Comparison of ENCODE assay signal across 7 mouse cellular contexts in genomic region chr4:141286860-141287517, GRCm38 (mm10). TPM values are rescaled to one million over a fixed set of nuclear protein-coding genes. Genes with fewer than 3 reads are reported as not detected.
DNase-seq lines count a peak whose midpoint lies in the region; ATAC-seq and TF ChIP-seq lines count a peak whose summit lies in the region.

No protein-coding gene starts in this region.

- TF ChIP-seq POLR2A in CH12.LX (IDR thresholded peaks at IDR 0.05; ENCODE audit: low read depth, low read length) = no peak

- no peak for TF ChIP-seq RAD21 in CH12.LX (IDR thresholded peaks at IDR 0.05; ENCODE audit: low read depth, low read length)

- no peak for TF ChIP-seq CTCF in CH12.LX (conservative IDR thresholded peaks at IDR 0.05 in 1 of 2, IDR thresholded peaks at IDR 0.05 in 1 of 2; ENCODE audit: low read depth in 2 of 2, low read length in 2 of 2)
- no peak for TF ChIP-seq CTCF in layer of hippocampus, adult 2 months (conservative IDR thresholded peaks at IDR 0.05)

- no peak for TF ChIP-seq EP300 in CH12.LX (IDR thresholded peaks at IDR 0.05; ENCODE audit: low read length)

- H3K4me1 ChIP-seq in CH12.LX (ENCODE audit: control insufficient read depth in 1 of 2, insufficient read depth in 2 of 2) (peaks cover 10 to 36% of the 10 kb centered on the region in 2 experiments), ES-E14 (ENCODE audit: control insufficient read depth in 2 of 2, insufficient read depth in 2 of 2, low read length in 2 of 2, poor library complexity in 1 of 2) (peaks cover 11 to 29% of the 10 kb centered on the region in 2 experiments; a peak in 3 of 4 replicates)
- H3K4me1 ChIP-seq in hindbrain, embryonic 11.5 days (replicated peaks; ENCODE audit: control insufficient read depth, insufficient read depth, low read length) = peaks cover 18% of the 10 kb centered on the region
- H3K4me1 ChIP-seq in liver, embryonic 15.5 days (replicated peaks) = peaks cover 30% of the 10 kb centered on the region

- no peaks in the 10 kb centered on the region for H3K79me2 ChIP-seq in CH12.LX (replicated peaks; ENCODE audit: control insufficient read depth, extremely low read depth, insufficient read depth, poor library complexity, severe bottlenecking)

- no peak overlapping the region for H3K4me3 ChIP-seq in CH12.LX (replicated peaks in 1 of 3; ENCODE audit: low read depth in 2 of 3, low read length in 2 of 3, poor library complexity in 1 of 3)
- H3K4me3 ChIP-seq in ES-E14 (ENCODE audit: insufficient read depth in 1 of 2, low read depth in 1 of 2, low read length in 2 of 2, poor library complexity in 1 of 2, severe bottlenecking in 1 of 2) = peak overlapping the region; percentile 30 to 47; a peak in 3 of 4 replicates
- H3K4me3 ChIP-seq in hindbrain, embryonic 11.5 days (ENCODE audit: low read depth, low read length) = no peak overlapping the region
- no peak overlapping the region; the same call in 1 of the 2 replicates for H3K4me3 ChIP-seq in liver, embryonic 15.5 days (replicated peaks)
- no peak overlapping the region for H3K4me3 ChIP-seq in layer of hippocampus, adult 2 months

- dilution Hi-C loops in CH12.LX (cut with MboI; ENCODE audit: extremely low pct_ligation_motif_present, extremely low pct_unique_long_range_greater_than_20kb, low sequenced_read_pairs) = no loop called here

- no peaks in the 10 kb centered on the region for H3K36me3 ChIP-seq in CH12.LX (replicated peaks in 1 of 2; ENCODE audit: control insufficient read depth in 1 of 2, insufficient read depth in 1 of 2, low read length in 1 of 2)
- H3K36me3 ChIP-seq in ES-E14 (ENCODE audit: control insufficient read depth, insufficient read depth, low read length, poor library complexity, severe bottlenecking) = no peaks in the 10 kb centered on the region
- H3K36me3 ChIP-seq in hindbrain, embryonic 11.5 days (ENCODE audit: control insufficient read depth, insufficient read depth, low read length) = no peaks in the 10 kb centered on the region
- no peaks in the 10 kb centered on the region for H3K36me3 ChIP-seq in liver, embryonic 15.5 days (replicated peaks)

- H3K9me3 ChIP-seq in CH12.LX (replicated peaks; ENCODE audit: low read length) (peaks cover 8% of the 10 kb centered on the region), ES-E14 (ENCODE audit: control insufficient read depth, insufficient read depth, low read depth, low read length) (no peaks in the 10 kb centered on the region)
- H3K9me3 ChIP-seq in hindbrain, embryonic 11.5 days (ENCODE audit: control insufficient read depth, low read length) = no peaks in the 10 kb centered on the region
- no peaks in the 10 kb centered on the region for H3K9me3 ChIP-seq in liver, embryonic 15.5 days (replicated peaks)

- 7% methylated on average over 20 of the region's 20 CpGs for WGBS in hindbrain, embryonic 11.5 days
- WGBS in liver, embryonic 15.5 days (ENCODE audit: insufficient replicate concordance) = 7% methylated on average over 20 of the region's 20 CpGs

- ATAC-seq in hindbrain, embryonic 11.5 days (ENCODE audit: low FRiP score) = no peak
- no peak for ATAC-seq in liver, embryonic 15.5 days (ENCODE audit: insufficient read depth)

- H3K4me2 ChIP-seq in CH12.LX (ENCODE audit: insufficient read depth, low read depth, poor library complexity, severe bottlenecking) = no peak overlapping the region
- peak overlapping the region; percentile 17 for H3K4me2 ChIP-seq in hindbrain, embryonic 11.5 days (replicated peaks; ENCODE audit: low read depth, low read length)
- peak overlapping the region; percentile 41 for H3K4me2 ChIP-seq in liver, embryonic 15.5 days

- H3K9ac ChIP-seq in CH12.LX (ENCODE audit: insufficient read depth, low read depth) (no peak overlapping the region), ES-E14 (ENCODE audit: insufficient read depth, low read depth, low read length, poor library complexity, severe bottlenecking) (peak overlapping the region; percentile 80)
- 0 out of 2 replicates have a peak overlapping the region, but pooled peaks have one; percentile 11 for H3K9ac ChIP-seq in hindbrain, embryonic 11.5 days (ENCODE audit: low read depth, low read length)
- no peak overlapping the region for H3K9ac ChIP-seq in liver, embryonic 15.5 days

- no peak for DNase-seq in CH12.LX (ENCODE audit: extremely low read depth)
- DNase-seq in ES-E14 (ENCODE audit: low read depth, low spot score) = peak; percentile 83
- no peak for DNase-seq in hindbrain, embryonic 11.5 days (ENCODE audit: low spot score)
- peak; percentile 86 for DNase-seq in yolk sac, embryonic 10.5 days (ENCODE audit: low spot score)
- DNase-seq in layer of hippocampus, adult 2 months (ENCODE audit: low spot score in 2 of 2) = no peak
- DNase-seq in right cerebral cortex, adult 18-20 months = no peak

- in situ Hi-C loops in CH12.LX (cut with MboI; ENCODE audit: low pct_ligation_motif_present, low pct_unique_long_range_greater_than_20kb, low sequenced_read_pairs) = no loop called here
- in situ Hi-C loops in ES-E14 (cut with MboI; ENCODE audit: low sequenced_read_pairs in 2 of 2, unreplicated experiment in 2 of 2) = loop anchor here in 1 of 2 experiments (10.0 kb wide), 1 partner anchor 278 kb away; no protein-coding TSS in a partner anchor

- peaks cover 91% of the 10 kb centered on the region for H3K27me3 ChIP-seq in CH12.LX (replicated peaks)
- H3K27me3 ChIP-seq in hindbrain, embryonic 11.5 days (ENCODE audit: control insufficient read depth, insufficient read depth, low read length) = peaks cover 33% of the 10 kb centered on the region
- peaks cover 76% of the 10 kb centered on the region for H3K27me3 ChIP-seq in liver, embryonic 15.5 days

- no peak overlapping the region for H3K27ac ChIP-seq in CH12.LX (ENCODE audit: insufficient read depth, low read depth)
- H3K27ac ChIP-seq in ES-E14 (ENCODE audit: insufficient read depth, low read depth, low read length, poor library complexity, severe bottlenecking) = peak overlapping the region; percentile 99
- H3K27ac ChIP-seq in hindbrain, embryonic 11.5 days (ENCODE audit: low read depth, low read length) = no peak overlapping the region
- no peak overlapping the region for H3K27ac ChIP-seq in liver, embryonic 15.5 days (replicated peaks)
- no peak overlapping the region for H3K27ac ChIP-seq in layer of hippocampus, adult 2 months

TF ChIP-seq in CH12.LX, 34 proteins besides CTCF, POLR2A, EP300 and RAD21:
- TF ChIP-seq MXI1 (IDR thresholded peaks at IDR 0.05; ENCODE audit: low read depth, low read length) (no peak), MAFK (IDR thresholded peaks at IDR 0.05; ENCODE audit: insufficient replicate concordance, low read length) (peak; percentile 92)
TF ChIP-seq in CH12.LX: peak in this region for 1.

TF ChIP-seq in ES-E14, 5 proteins besides CTCF, POLR2A, EP300 and RAD21:
- TF ChIP-seq MAFK (IDR thresholded peaks at IDR 0.05; ENCODE audit: insufficient read depth, low read depth, low read length) (peak; percentile 100), ZNF384 (IDR thresholded peaks at IDR 0.05; ENCODE audit: low read depth, low read length) (no peak)

RNA-seq across cellular contexts. Expression of gene Epha2, which starts 14.1 kb away (rescaled TPM):
- total RNA-seq in CH12.LX (2012; rRNA removed) (0.67 and 0.81 TPM in 2 replicates), CH12.LX (2014; rRNA removed) (0.55 and 0.58 TPM in 2 replicates), ES-E14 (2012; rRNA removed) (256 and 507 TPM in 2 replicates)
- 0.67 and 0.70 TPM in 2 replicates for polyA plus RNA-seq in CH12.LX (2012; ENCODE audit: insufficient read length, low read depth)
- polyA plus RNA-seq in hindbrain, embryonic 11.5 days (2014; fragmentation: Nextera tagmentation; extraction: Ambion mirVana) = 0.82 and 1.1 TPM in 2 replicates
- 0.75 and 0.79 TPM in 2 replicates for polyA plus RNA-seq in liver, embryonic 15.5 days (2015; fragmentation: Nextera tagmentation; extraction: Ambion mirVana)
- 1 to 10 TPM in 1 of 2 experiments, under 1 TPM in 1; 0.86 to 1.3 TPM for total RNA-seq in layer of hippocampus, adult 2 months (2021)

RNA-seq across cellular contexts. Expression of gene Arhgef19, which starts 47.7 kb away (rescaled TPM):
- total RNA-seq in CH12.LX (2012; rRNA removed) (0.08 and 0.21 TPM in 2 replicates), CH12.LX (2014; rRNA removed) (0.15 TPM in 1 of 2 replicates, not detected in the other), ES-E14 (2012; rRNA removed) (1.7 and 2.3 TPM in 2 replicates)
- 0.19 and 0.40 TPM in 2 replicates for polyA plus RNA-seq in CH12.LX (2012; ENCODE audit: insufficient read length, low read depth)
- polyA plus RNA-seq in hindbrain, embryonic 11.5 days (2014; fragmentation: Nextera tagmentation; extraction: Ambion mirVana) = 2.1 and 3.1 TPM in 2 replicates
- 1.5 TPM in 2 replicates for polyA plus RNA-seq in liver, embryonic 15.5 days (2015; fragmentation: Nextera tagmentation; extraction: Ambion mirVana)
- total RNA-seq in layer of hippocampus, adult 2 months (2021) = 10 to 100 TPM; 15.5 to 16.2 TPM

Comparison
In these comparisons a context has a peak if more than half of its experiments do, and no peak if none do; other contexts are left out.
1. DNase-seq: peak in ES-E14 (single experiment) and yolk sac, embryonic 10.5 days (single experiment); none in CH12.LX (single experiment), hindbrain, embryonic 11.5 days (single experiment), layer of hippocampus, adult 2 months (0 of 2) and right cerebral cortex, adult 18-20 months (single experiment).
2. H3K4me3 ChIP-seq: peak in ES-E14 (2 of 2); none in CH12.LX (0 of 3), hindbrain, embryonic 11.5 days (single experiment), liver, embryonic 15.5 days (single experiment) and layer of hippocampus, adult 2 months (single experiment).
3. H3K9ac ChIP-seq: peak in ES-E14 (single experiment) and hindbrain, embryonic 11.5 days (single experiment); none in CH12.LX (single experiment) and liver, embryonic 15.5 days (single experiment).
4. RNA of gene Epha2, which starts 14.1 kb away (total RNA-seq): 256 to 507 TPM in ES-E14; 0.86 to 1.3 TPM in layer of hippocampus, adult 2 months and 0.55 to 0.81 TPM in CH12.LX; every median in the first group is over 100 times any median in the second.